Mouse (Mus musculus) cerebellum, postnatal 4 days (tissue): ENCODE measurements around the gene Dcst1.

Source experiments
- DNase-seq, 2 experiments: peaks; one replicate each; pipeline ENCODE4 v3.0.0; 2022; ENCODE audit warnings: low spot score in 2 of 2, mixed read lengths in 1 of 2

Dcst1 gene

GRCm38 (mm10) chr3:89332013-89332412 lies 33.0 kb downstream of the Dcst1 start:
- DNase-seq, result no peak

- no peak for DNase-seq
These were observed 33.5 kb downstream of the Dcst1 start for GRCm38 (mm10) chr3:89331561-89331960.

GRCm38 (mm10) chr3:89330948-89331347 lies 34.1 kb downstream of the Dcst1 start:
- DNase-seq, result no peak

- peak in 1 of 2 experiments; percentile 38 for DNase-seq
These were observed 34.7 kb downstream of the Dcst1 start for GRCm38 (mm10) chr3:89330346-89330745.

- DNase-seq, result no peak
These were observed 36.4 kb downstream of the Dcst1 start for GRCm38 (mm10) chr3:89328623-89329022.

- no peak for DNase-seq
These were observed 37.6 kb downstream of the Dcst1 start for GRCm38 (mm10) chr3:89327371-89327870.

GRCm38 (mm10) chr3:89325882-89326281 lies 39.2 kb downstream of the Dcst1 start:
- no peak for DNase-seq

GRCm38 (mm10) chr3:89322514-89323165 lies 42.4 kb downstream of the Dcst1 start, which contains the start of gene Efna3:
Gene Efna3 (minus strand): TSS chr3:89322965.
- peak; percentile 63 to 70 for DNase-seq

- no peak for DNase-seq
These were observed 42.9 kb downstream of the Dcst1 start for GRCm38 (mm10) chr3:89322131-89322500.

GRCm38 (mm10) chr3:89321183-89322130 lies 43.6 kb downstream of the Dcst1 start:
- DNase-seq, result peak in 1 of 2 experiments; percentile 37

- DNase-seq, result peak in 1 of 2 experiments; percentile 50
These were observed 44.4 kb downstream of the Dcst1 start for GRCm38 (mm10) chr3:89320581-89321182.

GRCm38 (mm10) chr3:89319591-89320350 lies 45.3 kb downstream of the Dcst1 start:
- peak in 1 of 2 experiments; percentile 32 for DNase-seq

GRCm38 (mm10) chr3:89318971-89319590 lies 46.0 kb downstream of the Dcst1 start:
- no peak for DNase-seq

- no peak for DNase-seq
These were observed 46.7 kb downstream of the Dcst1 start for GRCm38 (mm10) chr3:89318316-89318715.

GRCm38 (mm10) chr3:89317246-89317645 lies 47.8 kb downstream of the Dcst1 start:
- no peak for DNase-seq

- DNase-seq, result peak; percentile 84 to 90
These were observed 48.2 kb downstream of the Dcst1 start for GRCm38 (mm10) chr3:89316833-89317232.

- no peak for DNase-seq
These were observed 48.9 kb downstream of the Dcst1 start for GRCm38 (mm10) chr3:89315930-89316831.

GRCm38 (mm10) chr3:89315195-89315929 lies 49.7 kb downstream of the Dcst1 start:
- DNase-seq, result peak; percentile 79 to 89

GRCm38 (mm10) chr3:89314791-89315190 lies 50.3 kb downstream of the Dcst1 start:
- no peak for DNase-seq
